Mouse (Mus musculus) ovary, postnatal 14 days (tissue): Measurements from ENCODE around the gene Sod3.

Experiments used
- DNase-seq: peaks from one replicate; pipeline ENCODE4 v3.0.0; 2022; ENCODE audit warnings: low spot score

Gene Sod3

DNA sequence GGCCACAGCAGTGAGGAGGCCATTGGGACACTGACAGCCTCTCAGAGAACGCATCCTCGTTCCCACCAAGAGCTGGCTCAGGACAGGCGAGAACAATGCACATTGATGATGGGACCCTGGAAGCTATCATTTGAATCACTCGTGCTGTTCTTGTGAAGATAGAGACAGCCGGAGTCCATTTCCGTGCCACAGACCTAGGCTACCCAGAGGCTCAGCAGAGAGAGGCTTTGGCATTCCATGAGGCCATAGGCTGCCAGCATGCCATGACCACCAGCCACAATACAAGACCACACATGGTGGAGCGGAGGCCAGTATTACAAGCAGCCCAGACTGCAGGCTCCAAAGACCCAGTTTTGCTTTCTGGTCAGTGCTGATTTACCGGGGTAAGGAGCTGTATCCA, 19.2 kb downstream of the Sod3 start:
- no peak for DNase-seq

DNA sequence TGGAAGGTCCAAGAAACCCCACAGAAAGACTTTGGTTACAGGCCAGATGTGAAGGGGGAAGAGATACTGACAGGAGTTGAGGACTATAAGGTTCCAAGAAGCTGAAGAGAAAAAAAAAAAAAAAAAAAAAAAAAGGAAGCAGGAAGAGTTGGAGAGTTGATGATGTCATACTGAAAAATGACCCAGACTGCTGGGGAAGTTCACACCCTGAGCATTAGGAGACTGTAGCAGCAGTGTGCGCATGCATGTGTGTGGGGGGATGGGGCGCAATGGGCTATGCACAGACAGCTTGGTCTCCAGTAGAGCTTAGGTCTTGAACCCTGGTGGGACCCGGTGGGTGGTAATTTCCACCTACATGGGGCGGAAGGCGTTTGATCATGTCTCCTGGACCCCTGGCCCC, 20.2 kb downstream of the Sod3 start:
- no peak for DNase-seq

DNA sequence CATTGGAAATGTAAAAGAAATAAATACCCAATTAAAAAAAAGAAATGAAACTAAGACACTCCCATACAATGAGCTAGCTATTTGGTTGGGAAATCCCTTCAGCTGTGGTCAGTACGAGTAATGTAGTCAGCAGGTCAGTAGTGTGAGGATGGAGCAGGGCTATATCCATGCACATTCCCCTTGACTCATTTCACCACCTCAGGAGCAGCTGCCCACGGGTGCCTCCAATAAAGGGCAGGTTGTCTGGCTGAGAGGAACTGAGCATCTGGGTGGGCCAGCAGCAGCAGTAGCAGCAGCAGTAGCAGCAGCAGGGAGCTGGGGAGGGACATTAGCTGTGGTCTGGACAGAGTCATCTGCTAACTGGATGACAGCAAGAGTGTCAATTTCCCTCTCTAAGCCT, 22.4 kb downstream of the Sod3 start:
- no peak for DNase-seq

DNA sequence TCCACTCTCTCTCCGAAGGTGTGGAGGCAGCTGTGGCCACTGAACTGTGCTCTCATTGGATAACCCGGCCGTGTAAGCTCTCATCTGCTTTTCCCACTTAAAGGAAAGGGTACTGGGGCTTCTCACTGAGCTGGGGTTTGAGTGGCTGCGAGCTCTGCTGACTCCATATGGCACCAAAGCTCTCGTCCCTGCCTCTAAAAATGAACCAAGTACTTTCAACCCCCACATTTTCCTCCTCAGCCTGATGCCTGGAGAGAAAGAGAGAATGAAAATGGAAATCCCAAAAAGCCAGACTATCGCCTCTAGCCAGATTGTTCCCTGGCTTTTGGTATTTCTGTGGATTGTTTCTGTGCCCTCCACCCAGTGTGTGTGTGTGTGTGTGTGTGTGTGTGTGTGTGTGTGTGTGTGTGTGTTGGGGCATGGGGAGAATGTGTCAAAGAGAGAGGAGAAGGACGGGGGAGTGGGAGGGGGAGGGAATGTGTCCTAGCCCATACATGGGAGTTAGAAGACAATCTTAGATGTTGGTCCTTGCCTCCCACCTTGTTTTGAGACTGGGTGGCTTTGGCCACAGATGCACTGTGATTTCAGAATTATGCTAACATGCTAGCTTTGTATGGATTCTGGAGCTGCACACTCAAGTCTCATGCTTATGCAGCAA, 24.6 kb downstream of the Sod3 start:
- DNase-seq: no peak

DNA sequence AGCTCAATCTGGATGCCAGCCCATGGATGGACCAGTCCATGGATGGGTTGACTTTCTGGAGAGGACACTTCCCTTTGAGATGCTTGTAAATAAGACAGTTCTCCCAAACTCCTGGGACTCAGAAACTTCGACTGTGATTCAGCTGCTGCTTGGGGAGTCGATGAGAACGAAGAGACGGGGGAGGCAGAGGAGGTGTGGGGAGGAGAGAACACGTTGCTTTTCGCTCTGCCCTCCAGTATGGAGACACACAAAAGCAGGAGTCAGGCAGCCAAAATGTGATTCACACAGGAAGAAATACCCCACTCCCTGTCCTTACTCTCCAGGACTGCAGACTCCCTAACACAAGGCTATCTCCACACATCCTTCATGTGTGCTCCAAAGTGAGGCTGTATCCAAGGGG, 26.8 kb downstream of the Sod3 start:
- no peak for DNase-seq

DNA sequence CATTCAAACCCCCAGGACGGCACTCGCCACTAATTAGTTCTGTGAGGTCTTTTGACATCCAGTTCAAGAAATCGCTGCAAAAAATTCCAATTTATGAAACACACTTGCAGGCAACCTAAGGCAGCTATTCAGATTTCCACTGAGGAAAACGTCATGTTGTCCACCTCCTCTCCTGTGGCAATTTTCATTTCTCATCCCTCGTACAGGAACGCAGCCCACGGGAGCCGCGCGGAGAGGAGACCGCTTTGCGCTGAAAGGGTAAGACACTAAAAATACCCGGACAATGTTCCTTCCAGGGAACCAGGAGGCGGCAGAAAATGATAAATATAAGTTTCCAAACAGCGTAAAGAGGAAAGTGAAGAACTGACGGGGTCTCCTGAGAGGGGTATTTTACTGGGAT, 27.9 kb downstream of the Sod3 start:
- no peak for DNase-seq

DNA sequence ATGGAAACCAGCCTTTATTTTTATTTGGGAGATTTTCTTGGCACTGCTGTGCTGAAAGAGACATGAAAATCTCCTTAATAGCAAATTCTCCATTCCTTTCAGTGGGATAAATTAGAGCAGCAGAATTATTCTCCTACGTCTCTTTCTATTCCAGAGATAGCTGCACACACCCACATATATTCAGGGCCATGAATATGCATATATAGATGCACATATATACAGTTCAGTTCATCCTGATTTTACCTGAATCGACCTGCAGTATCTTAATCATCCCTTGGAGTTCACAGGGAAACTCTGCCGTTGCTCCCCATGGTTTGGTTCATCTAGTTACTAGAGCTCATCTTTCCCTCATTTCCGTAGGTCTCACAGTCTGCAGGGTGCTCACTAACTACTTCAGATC, 30.2 kb downstream of the Sod3 start:
- DNase-seq: no peak

DNA sequence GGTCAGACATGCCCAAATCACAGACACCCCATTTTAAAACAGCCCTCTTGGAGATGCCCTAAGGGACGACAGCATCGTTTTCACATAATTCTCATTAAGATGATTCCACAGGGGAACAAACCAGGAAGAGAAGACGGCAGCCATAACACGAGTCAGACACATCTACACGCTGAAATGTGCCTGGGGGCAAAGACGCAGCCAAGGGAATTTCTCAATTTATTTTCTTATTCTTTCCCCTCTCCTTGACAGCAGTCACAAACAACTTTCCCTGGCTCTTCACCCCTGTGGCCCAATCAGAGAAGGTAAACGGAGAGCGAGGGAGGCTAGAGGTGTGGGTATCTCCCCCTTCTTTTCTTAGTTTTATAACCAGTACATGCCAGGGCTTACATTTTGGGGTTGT, 40.8 kb downstream of the Sod3 start:
- no peak for DNase-seq

DNA sequence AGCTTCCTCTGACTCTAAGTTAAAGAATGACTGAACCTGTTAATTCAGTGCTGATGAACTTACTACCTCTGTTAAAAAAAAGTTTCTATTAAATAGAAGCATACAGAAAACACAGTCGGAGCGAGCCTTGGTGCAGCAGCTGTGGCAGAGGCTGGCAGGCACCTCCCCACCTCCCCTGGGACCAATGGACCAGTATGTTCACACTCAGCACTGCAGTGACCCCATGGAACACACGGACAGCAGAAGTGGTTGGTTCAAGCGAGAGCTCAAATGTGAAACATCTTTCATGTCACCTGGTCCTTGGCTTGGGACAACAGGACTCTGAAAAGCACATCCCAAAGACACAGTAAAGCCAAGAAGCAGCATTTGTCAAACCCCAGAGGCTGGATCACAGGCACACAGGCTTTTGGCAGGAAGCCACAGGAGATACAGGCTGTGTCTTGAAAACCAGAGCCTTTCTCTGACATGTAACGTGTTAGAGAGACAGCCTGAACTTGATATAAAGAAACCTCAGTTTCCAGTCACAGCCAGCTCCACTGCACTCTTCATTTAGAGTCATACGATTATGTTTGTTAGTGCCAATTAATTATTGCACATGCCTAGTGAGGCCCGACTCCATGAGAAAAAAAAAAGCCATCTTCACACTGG, 45.2 kb downstream of the Sod3 start:
- DNase-seq: no peak

DNA sequence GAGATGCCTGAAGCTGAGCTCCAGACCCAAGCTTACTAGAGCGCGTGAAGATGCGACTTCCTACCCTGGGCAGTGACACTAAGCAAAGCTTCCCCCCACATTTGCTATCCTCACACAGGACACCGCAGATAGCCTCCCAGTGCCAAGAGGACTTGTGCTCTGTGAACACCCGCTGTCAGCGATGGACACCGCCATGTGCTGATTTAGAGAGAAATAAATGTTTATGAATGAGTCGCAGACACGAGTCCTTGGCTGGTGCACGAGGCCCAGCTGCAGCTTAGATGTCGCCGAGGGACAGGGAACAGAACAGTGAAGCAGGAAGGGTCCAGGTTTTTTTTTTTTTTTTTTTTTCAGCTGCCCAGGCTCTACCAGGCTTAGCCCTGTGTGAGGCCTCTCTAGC, 46.6 kb downstream of the Sod3 start:
- no peak for DNase-seq

DNA sequence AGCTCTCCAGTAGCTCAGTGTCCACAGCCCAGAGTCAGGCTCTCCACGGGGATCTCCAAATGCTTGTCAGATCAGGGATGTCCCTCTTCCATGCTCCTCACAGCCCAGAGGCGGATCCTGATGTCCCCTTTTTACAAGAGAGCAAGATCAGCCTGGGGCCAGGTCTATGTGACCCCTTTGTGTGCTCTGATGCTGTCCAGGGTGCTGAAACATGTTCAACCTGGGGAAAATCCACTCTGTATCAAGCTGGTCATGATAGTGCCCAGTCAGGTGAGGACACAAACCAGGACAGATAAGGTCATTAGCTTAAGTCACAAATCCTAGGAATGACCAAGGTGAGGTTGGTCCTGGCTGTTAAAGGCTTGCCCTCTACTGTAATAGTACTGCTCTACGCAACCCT, 48.0 kb downstream of the Sod3 start:
- peak; percentile 16 for DNase-seq

DNA sequence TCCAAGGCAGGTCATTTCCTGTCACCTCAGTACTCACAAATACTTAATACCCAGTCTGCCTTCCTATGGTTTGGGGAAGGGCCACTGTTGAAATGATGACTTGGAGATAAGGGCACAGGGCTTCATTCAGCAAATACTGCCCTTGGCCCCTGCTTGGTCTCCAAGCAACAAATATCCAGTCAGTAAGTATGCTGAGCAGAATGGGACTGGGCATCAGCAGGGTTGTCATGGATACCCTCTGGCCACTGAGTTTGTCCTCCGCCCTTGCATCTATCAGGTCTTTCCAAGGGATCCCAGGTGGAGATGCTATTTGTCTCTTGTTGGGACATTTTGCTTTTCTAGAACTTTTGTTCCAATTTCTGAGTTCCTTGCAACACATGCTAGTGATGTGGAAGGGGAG, 51.6 kb downstream of the Sod3 start:
- DNase-seq: no peak

DNA sequence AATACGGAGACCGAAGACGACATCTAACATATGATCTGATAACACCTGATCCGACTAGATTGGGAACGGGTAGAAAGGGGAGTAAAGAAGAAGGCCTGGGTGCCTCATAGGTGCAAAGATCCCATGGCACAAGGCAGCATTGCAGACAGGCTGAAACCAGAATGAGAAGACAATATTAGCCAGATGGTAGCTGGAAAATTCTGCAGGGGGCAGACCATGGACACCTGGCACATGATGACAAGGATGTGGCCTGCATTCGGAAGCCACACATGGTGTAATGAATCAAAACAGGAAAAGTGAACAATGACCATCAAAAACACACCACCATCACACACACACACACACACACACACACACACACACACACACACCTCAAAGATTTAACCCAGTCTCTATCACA, 52.3 kb downstream of the Sod3 start:
- DNase-seq: no peak

DNA sequence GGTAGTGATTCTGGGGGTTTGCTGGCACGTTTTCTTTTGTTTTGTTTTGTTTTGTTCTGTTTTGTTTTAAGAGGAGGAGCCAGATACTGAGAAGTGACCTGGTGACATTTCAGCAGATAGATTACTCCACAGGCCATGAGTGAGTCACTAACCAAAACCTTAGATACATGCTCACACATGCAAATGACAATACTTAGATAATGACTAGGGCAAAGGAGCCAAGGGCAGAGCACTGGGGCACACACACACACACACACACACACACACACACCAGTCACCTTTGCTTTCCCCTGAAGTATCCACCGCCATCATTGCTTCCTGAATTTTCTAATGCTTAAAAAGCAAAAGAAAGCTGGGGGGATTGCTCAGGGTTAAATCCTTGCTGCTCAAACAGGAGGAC, 52.9 kb downstream of the Sod3 start:
- no peak for DNase-seq
